Mouse (Mus musculus) midbrain, embryonic 12.5 days (tissue): ENCODE data around the gene Gm4307. TPM values are rescaled to one million over a fixed set of nuclear protein-coding genes. Genes with fewer than 3 reads are reported as not detected.
"Not testable (repeated sequence)": the region's sequence is repeated elsewhere in the genome, so short reads cannot be mapped to it uniquely, and the experiment has no call there.

ENCODE experiments used
- ATAC-seq: fragments of 200-750 bp; cut with Nextera tagmentation; 2 replicates; pipeline ENCODE4 v1.8.0; 2017; ENCODE audit warnings: low read depth, moderate TSS enrichment, moderate library complexity; ENCODE audit not compliant: low FRiP score
- H3K27ac ChIP-seq: fragments of 300-500 bp; sonication (generic); replicated peaks from 2 replicates; pipeline ENCODE4 v1.5.1; 2016; ENCODE audit warnings: mild to moderate bottlenecking
- H3K27me3 ChIP-seq: fragments of 300-500 bp; sonication (generic); 2 replicates; pipeline ENCODE4 v1.6.1; 2016; ENCODE audit warnings: mild to moderate bottlenecking
- H3K36me3 ChIP-seq: fragments of 300-500 bp; sonication (generic); 2 replicates; pipeline ENCODE4 v1.6.1; 2016
- H3K4me1 ChIP-seq: fragments of 300-500 bp; sonication (generic); 2 replicates; pipeline ENCODE4 v1.6.1; 2016
- H3K4me2 ChIP-seq: fragments of 300-500 bp; sonication (generic); replicated peaks from 2 replicates; pipeline ENCODE4 v1.6.1; 2016; ENCODE audit warnings: mild to moderate bottlenecking, moderate library complexity
- H3K4me3 ChIP-seq: fragments of 300-500 bp; sonication (generic); 2 replicates; pipeline ENCODE4 v1.5.1; 2016; ENCODE audit warnings: mild to moderate bottlenecking
- H3K9ac ChIP-seq: fragments of 300-500 bp; sonication (generic); replicated peaks from 2 replicates; pipeline ENCODE4 v1.6.1; 2016; ENCODE audit warnings: mild to moderate bottlenecking, moderate library complexity
- H3K9me3 ChIP-seq: fragments of 300-500 bp; sonication (generic); 2 replicates; pipeline ENCODE4 v1.6.1; 2016; ENCODE audit warnings: mild to moderate bottlenecking
- WGBS: fragments of 180-500 bp; shearing (Covaris S2); methylation state at CpG from one replicate; pipeline ENCODE4 v1.1.7; 2016; 5-methylcytosine and 5-hydroxymethylcytosine counted together
- polyA plus RNA-seq: library from polyadenylated mRNA; unstranded; fragments of >200 nt; fragmentation: Nextera tagmentation; extraction: Ambion mirVana; gene quantifications from 2 replicates; pipeline ENCODE4 v1.2.1, GENCODE M21; 2016

The Gm4307 gene
- not detected in 2 replicates for polyA plus RNA-seq

DNA sequence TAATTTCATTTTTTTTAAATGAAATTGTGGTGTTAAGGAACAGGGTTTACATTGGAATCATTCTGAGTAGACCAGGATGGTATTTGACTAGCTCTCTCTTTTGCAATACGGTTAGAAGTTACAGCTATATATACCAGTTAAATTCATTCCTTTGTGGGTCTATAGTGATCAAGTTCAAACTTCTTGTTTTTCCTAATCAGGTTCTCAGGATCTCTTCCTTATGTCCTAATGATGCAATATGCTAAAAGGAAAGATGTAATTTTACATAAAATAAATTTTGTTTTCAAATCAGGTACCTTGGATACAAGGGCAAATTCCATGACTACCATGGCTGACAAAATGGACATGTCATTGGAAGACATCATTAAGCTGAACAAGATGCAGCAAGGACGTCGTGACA, at the start of gene Gm4307:
Gene Gm4307 (plus strand): TSS at position 301 of the 400 bp plus-strand sequence.
- ATAC-seq, H3K36me3 ChIP-seq: not testable (repeated sequence)
- no CpG with 5 or more reads among the region's 3 CpGs for WGBS

DNA sequence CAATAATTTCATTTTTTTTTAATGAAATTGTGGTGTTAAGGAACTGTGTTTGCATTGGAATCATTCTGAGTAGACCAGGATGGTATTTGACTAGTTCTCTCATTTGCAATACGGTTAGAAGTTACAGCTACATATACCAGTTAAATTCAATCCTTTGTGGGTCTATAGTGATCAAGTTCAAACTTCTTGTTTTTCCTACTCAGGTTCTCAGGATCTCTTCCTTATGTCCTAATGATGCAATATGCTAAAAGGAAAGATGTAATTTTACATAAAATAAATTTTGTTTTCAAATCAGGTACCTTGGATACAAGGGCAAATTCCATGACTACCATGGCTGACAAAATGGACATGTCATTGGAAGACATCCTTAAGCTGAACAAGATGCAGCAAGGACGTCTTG, 25.8 kb upstream of the Gm4307 start, which contains the start of gene Gm4301:
Gene Gm4301 (plus strand): TSS at position 301 of the 400 bp plus-strand sequence.
- not testable (repeated sequence) for H3K9me3 ChIP-seq, H3K4me2 ChIP-seq, H3K4me3 ChIP-seq, ATAC-seq, H3K9ac ChIP-seq, H3K4me1 ChIP-seq, H3K36me3 ChIP-seq, H3K27me3 ChIP-seq, H3K27ac ChIP-seq
- no CpG with 5 or more reads among the region's 2 CpGs for WGBS

More for the DNA sequence above, at the start of gene Gm4307:
- H3K4me2 ChIP-seq, H3K9me3 ChIP-seq, H3K27me3 ChIP-seq, H3K4me3 ChIP-seq, H3K4me1 ChIP-seq, H3K9ac ChIP-seq, H3K27ac ChIP-seq: not testable (repeated sequence)

DNA sequence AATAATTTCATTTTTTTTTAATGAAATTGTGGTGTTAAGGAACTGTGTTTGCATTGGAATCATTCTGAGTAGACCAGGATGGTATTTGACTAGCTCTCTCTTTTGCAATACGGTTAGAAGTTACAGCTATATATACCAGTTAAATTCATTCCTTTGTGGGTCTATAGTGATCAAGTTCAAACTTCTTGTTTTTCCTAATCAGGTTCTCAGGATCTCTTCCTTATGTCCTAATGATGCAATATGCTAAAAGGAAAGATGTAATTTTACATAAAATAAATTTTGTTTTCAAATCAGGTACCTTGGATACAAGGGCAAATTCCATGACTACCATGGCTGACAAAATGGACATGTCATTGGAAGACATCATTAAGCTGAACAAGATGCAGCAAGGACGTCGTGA, 20.6 kb upstream of the Gm4307 start, which contains the start of gene Gm4302:
Gene Gm4302 (plus strand): TSS at position 301 of the 400 bp plus-strand sequence.
- not testable (repeated sequence) for H3K4me1 ChIP-seq, ATAC-seq, H3K4me3 ChIP-seq, H3K9ac ChIP-seq, H3K4me2 ChIP-seq, H3K27me3 ChIP-seq, H3K27ac ChIP-seq, H3K9me3 ChIP-seq, H3K36me3 ChIP-seq
- no CpG with 5 or more reads among the region's 3 CpGs for WGBS

DNA sequence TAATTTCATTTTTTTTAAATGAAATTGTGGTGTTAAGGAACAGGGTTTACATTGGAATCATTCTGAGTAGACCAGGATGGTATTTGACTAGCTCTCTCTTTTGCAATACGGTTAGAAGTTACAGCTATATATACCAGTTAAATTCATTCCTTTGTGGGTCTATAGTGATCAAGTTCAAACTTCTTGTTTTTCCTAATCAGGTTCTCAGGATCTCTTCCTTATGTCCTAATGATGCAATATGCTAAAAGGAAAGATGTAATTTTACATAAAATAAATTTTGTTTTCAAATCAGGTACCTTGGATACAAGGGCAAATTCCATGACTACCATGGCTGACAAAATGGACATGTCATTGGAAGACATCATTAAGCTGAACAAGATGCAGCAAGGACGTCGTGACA, 15.5 kb upstream of the Gm4307 start, which contains the start of gene Gm4303:
Gene Gm4303 (plus strand): TSS at position 301 of the 400 bp plus-strand sequence.
- no CpG with 5 or more reads among the region's 3 CpGs for WGBS
- H3K4me2 ChIP-seq, H3K36me3 ChIP-seq, H3K27me3 ChIP-seq, ATAC-seq, H3K4me3 ChIP-seq, H3K9me3 ChIP-seq, H3K9ac ChIP-seq, H3K27ac ChIP-seq, H3K4me1 ChIP-seq: not testable (repeated sequence)

DNA sequence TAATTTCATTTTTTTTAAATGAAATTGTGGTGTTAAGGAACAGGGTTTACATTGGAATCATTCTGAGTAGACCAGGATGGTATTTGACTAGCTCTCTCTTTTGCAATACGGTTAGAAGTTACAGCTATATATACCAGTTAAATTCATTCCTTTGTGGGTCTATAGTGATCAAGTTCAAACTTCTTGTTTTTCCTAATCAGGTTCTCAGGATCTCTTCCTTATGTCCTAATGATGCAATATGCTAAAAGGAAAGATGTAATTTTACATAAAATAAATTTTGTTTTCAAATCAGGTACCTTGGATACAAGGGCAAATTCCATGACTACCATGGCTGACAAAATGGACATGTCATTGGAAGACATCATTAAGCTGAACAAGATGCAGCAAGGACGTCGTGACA, 10.3 kb upstream of the Gm4307 start, which contains the start of gene Gm4305:
Gene Gm4305 (plus strand): TSS at position 301 of the 400 bp plus-strand sequence.
- not testable (repeated sequence) for H3K9me3 ChIP-seq, H3K9ac ChIP-seq, H3K4me3 ChIP-seq, H3K27ac ChIP-seq, H3K36me3 ChIP-seq, H3K4me1 ChIP-seq, H3K27me3 ChIP-seq, ATAC-seq, H3K4me2 ChIP-seq
- no CpG with 5 or more reads among the region's 3 CpGs for WGBS

DNA sequence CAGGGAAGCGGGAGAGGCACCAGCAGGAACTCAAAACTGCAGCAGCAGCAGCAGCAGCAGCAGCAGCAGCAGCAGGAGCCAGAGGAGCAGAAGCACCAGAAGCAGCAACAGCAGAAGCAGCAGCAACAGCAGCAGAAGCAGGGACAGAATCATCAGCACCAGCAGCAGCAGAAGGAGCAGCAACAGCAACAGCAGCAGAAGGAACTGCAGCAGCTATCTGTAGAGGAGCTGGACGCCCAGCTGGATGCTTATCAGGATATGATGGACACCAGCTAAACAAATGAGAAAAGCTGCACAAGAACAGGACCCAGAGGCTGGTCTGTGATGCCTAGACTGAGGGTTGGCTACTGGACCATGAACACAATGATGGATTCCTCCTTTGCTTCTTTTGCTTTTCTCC, 4.3 kb upstream of the Gm4307 start:
- H3K27ac ChIP-seq, H3K4me1 ChIP-seq, H3K9me3 ChIP-seq, ATAC-seq, H3K9ac ChIP-seq, H3K36me3 ChIP-seq, H3K4me2 ChIP-seq, H3K27me3 ChIP-seq, H3K4me3 ChIP-seq: not testable (repeated sequence)
- whole genome bisulfite sequencing: 82% methylated on average over 2 of the region's 2 CpGs

DNA sequence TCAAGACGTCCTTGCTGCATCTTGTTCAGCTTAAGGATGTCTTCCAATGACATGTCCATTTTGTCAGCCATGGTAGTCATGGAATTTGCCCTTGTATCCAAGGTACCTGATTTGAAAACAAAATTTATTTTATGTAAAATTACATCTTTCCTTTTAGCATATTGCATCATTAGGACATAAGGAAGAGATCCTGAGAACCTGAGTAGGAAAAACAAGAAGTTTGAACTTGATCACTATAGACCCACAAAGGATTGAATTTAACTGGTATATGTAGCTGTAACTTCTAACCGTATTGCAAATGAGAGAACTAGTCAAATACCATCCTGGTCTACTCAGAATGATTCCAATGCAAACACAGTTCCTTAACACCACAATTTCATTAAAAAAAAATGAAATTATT, 21.3 kb downstream of the Gm4307 start, which contains the start of gene Gm4312:
Gene Gm4312 (minus strand): TSS at position 101 of the 400 bp plus-strand sequence.
- not testable (repeated sequence) for H3K4me3 ChIP-seq, H3K4me2 ChIP-seq, H3K27me3 ChIP-seq, H3K9me3 ChIP-seq, H3K4me1 ChIP-seq, H3K27ac ChIP-seq, ATAC-seq, H3K9ac ChIP-seq, H3K36me3 ChIP-seq
- whole genome bisulfite sequencing: no CpG with 5 or more reads among the region's 2 CpGs

DNA sequence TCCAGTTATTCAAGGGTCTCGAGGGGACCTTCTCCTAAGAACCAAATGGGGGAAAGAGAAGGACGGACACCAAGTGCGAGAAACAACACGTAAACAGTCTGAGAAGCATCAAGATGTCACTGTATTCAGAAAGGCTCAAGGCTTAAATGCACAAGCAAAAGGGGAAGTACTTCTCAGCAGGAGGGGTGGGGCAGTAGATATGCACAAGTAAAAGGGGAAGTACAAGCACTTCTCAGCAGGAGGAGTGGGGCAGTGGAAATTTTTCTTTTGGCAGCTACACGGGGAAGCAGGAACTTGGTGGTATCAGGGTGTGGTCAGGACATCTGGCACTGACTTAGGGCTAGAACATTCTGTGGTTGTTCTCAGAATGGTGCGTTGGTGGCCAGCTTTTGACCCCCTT, 41.2 kb downstream of the Gm4307 start:
- H3K36me3 ChIP-seq, H3K27ac ChIP-seq, ATAC-seq, H3K9ac ChIP-seq, H3K4me1 ChIP-seq, H3K4me2 ChIP-seq, H3K27me3 ChIP-seq, H3K4me3 ChIP-seq, H3K9me3 ChIP-seq: not testable (repeated sequence)
- WGBS: 89% methylated on average over 6 of the region's 6 CpGs

Other genes starting within 250 kb of the Gm4307 start
- gene Gm4301, start 25.7 kb upstream of the Gm4307 start, polyA plus RNA-seq: not detected in 2 replicates
- not detected in 2 replicates for gene Gm4302, start 20.5 kb upstream of the Gm4307 start, polyA plus RNA-seq
- not detected in 2 replicates for gene Gm4303, start 15.4 kb upstream of the Gm4307 start, polyA plus RNA-seq
- gene Gm4305, start 10.2 kb upstream of the Gm4307 start, polyA plus RNA-seq: not detected in 2 replicates
- not detected in 2 replicates for gene Gm4312, start 21.2 kb downstream of the Gm4307 start, polyA plus RNA-seq
- gene Tmtc3, start 126.0 kb downstream of the Gm4307 start, polyA plus RNA-seq: 17.2 and 19.2 TPM in 2 replicates
- 8.1 and 8.8 TPM in 2 replicates for gene Cep290, start 126.2 kb downstream of the Gm4307 start, polyA plus RNA-seq
- 10.5 and 12.7 TPM in 2 replicates for gene 4930430F08Rik, start 229.1 kb downstream of the Gm4307 start, polyA plus RNA-seq
- not detected in 2 replicates for gene 1700017N19Rik, start 229.1 kb downstream of the Gm4307 start, polyA plus RNA-seq